Mouse (Mus musculus): Measurements from ENCODE around the gene Pkdrej. TPM values are rescaled to one million over a fixed set of nuclear protein-coding genes. Genes with fewer than 3 reads are reported as not detected.
"Not testable (repeated sequence)": the region's sequence is repeated elsewhere in the genome, so short reads cannot be mapped to it uniquely, and the experiment has no call there.

The Pkdrej gene
- total RNA-seq (2021), result under 1 TPM; 0.53 to 0.62 TPM

DNA sequence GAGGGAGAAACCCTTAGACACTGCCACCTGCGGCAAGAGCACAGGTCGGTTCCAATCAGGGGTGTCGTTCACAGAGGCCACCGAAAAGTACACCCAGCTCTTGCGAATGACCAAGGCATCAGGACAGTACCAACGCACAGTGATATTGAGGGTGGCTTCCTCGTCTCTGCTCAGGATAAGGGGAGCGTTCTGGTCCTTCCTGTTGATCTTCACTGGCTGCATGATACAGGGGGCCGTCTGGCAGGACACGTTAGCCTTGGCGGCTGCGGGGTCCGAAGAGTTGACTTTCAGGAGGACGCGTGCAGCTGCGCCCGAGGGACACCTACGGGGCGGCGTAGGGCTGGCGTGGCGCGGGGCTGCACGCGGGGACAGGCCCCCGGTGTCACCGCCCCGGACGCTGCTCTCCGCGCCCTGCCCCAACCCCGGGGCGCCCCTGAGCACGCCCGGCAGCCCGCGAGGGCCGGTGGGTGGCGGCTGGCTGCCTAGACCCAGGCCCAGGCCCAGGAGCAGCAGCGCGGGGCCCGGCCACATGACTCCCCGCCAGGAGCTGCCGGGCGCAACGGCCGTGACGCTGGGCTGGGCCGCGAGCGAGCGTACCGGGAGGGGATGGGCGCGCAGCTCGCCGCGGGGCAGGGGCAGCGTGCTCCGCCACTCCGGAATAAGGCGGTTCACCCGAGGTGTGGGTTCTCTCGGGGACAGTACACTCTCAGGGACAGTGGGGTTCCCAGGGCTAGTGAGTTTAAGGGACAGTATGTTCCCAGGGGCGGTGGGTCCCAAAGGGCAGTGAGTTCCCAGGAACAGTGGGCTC is at the start of gene Pkdrej:
Gene Pkdrej (minus strand): TSS at position 532 of the 808 bp plus-strand sequence.
- peak in 1 of 2 experiments; percentile 13 for DNase-seq

DNA sequence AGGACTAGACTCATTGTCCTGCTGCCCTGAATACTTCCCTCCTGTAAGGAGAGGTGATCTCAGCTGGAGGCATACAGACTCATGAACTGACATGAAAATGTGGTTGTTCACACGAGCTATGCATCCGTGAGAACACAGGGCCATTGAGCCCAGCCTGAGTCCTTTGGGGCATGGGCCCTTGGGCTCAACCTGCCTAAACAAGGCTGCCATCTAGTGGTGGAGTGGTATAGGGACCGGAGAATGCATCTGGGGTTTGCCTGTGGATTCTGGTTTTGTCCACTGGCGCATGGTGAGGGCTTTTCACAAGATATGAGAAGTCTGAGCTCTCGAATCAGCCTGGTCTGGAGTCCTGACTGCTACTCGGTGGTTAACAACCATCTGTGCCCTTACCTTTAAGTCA is 46.2 kb upstream of the Pkdrej start:
- peak; percentile 62 to 72 for DNase-seq

DNA sequence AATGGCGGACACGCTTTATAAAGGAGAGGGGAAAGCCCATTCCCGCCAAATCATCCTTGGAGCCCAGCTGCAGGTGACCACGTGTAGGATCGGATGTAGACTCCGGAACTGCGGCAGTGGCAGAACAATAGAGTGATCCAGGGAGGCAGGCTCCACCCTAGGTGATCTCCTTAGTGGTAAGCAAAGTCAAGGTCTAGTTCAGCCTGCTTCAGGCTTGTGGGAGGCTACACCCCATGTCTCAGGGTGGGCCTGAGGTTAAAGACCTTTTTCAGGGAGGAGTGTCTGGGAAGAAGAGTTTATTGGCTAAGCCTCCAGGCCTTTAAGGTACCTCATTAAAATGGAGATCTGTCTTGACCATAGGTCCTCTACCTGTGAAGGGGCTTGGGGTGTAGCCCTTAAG is 44.4 kb upstream of the Pkdrej start:
- not testable (repeated sequence) for DNase-seq

DNA sequence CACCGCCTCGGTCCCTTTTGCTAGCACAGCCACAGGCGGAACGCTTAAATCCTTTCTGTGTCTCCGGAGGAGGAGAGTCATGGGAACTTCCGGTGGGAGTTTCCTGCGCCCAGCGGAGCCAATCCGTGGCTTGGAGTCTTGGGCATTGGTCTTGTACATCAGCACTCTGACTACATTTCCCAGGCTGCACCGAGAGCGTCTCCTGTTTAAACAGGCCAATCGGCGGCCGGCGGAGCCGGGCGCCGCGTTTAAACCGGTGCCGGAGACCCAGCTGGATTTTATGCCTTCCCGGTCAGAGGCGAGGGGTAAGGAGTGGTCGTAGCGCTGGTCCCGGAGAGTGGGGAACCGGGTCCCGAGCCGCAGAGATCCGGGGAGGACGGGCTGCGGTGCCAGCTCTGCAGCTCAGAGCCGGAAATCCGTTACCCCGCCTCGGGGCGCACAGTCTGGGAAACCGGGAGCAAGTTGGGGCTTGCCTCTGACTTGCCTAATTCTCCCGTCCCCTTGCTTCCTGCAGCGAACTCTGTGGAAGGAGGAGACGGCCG is 38.0 kb upstream of the Pkdrej start, which contains the start of gene Gtse1:
Gene Gtse1 (plus strand): TSS at position 256 of the 542 bp plus-strand sequence.
- DNase-seq, result peak; percentile 91 to 94

DNA sequence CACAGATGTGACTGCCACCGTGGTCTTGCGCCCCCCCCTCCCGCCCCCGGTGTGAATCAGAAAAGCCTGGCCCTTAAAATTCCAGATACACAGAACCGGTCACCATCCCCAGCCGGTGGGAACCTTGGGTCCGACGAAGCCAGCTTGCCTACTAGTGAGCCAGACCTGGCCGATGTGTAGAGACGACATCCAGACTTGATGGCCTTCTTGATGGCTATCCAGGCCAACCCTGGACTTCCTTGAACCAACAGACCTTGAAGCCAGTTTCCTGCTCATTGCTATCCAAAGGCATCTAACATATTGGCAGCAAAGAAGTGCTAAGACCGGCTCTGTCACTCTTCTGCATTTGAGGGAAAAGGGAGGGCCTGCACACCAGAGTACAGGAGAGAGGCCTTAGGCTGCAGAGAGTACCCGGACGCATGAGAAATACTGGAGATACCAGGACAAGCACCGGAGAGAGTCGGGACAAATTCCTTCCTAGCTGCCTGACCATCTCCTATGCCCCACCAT is 37.5 kb upstream of the Pkdrej start:
- no peak for DNase-seq

DNA sequence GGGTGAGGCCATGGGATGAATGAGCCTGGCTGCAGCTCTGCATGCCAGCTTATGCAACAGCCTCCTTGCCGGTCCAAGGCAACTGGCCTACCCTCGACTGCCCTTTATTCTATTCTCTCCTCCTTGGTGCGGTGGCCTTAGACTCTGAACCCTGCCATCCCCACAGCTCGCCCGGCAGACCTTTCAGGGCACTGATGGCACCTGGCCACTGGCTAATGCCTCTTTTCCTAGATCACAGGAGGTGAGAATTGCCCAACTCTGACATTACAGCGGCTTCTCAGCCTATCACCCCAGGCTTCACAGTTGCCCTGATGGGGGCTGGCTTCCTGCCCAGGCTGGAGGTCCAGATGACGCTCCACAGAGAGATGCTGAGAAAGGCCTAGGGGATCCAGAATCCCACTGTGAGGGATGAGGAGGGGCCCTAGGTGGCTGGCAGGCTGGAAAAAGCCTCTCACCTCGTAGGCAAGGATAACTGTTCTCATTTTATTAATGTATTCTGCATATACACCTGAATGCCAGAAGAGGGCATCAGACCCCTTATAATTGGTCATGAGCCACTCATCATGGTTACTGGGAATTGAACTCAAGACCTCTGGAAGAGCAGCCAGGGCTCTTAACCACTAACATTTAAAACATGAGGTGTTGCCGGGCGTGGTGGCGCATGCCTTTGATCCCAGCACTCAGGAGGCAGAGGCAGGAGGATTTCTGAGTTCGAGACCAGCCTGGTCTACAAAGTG is 30.3 kb upstream of the Pkdrej start:
- no peak for DNase-seq

DNA sequence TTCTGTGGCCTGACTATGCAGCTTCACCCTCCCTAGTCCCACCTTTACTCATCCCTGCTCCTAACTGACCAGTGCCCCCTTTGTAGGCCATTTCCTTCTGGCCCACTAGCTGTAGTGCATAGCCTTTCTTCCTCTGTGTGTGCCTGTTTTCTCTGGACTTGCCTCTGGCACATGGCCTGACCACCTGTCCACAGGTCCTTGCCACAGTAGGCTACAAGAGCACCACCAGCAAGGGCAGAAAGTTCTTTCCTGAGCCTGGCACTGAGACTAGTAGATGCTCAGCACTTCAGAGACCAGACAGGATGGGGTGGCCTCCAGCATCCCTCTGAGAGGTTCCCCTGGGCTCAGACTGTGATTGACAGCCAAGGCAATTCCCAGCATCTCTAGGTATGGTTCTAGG is 23.5 kb upstream of the Pkdrej start:
- DNase-seq, result no peak

DNA sequence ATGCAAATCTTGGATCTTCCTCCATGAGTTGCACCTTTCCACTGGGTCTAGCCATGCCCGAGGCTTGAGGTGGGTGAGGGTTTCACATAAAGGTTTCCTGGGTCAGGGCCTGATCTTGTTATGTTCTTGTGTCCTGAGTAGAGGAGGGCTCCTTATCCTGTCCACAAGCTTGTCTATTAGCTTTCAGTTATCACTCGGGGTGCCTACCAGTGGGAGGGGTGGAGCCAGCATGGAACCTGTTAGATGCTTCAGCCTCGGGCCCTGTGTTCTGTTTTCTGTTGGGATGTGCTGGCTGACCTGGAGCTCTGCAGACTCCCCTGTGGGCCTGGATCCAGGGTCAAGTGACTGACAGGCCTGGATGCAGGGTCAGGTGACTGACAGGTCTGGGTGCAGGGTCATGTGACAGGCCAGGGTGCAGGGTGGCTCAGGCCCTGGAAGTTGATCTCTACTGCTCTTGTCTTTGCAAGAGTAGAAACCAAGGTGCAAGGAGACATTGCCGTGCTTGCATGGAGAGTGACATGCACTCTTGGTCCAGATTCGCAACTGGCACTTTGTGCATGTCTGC is 20.3 kb upstream of the Pkdrej start:
- DNase-seq, result no peak

DNA sequence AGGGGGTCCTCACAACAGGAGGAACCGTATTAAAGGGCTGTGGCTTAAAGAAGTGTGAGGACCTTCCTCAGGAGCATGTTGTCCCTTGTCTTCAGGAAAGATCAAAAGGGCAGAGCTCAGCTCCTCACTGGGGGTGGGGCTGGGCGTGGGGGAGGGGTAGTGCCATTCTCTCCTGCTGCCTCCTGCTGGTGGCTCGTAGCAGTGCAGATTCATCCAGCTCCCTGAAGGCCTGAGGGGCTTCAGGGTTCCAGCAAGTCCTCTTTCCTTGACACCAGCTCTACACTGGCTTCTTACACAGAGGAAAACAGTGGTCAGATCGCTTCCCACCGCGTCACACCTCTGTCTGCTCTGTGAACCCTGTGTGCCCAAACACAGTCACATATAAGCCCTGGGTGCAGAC is 19.4 kb upstream of the Pkdrej start:
- DNase-seq, result no peak

DNA sequence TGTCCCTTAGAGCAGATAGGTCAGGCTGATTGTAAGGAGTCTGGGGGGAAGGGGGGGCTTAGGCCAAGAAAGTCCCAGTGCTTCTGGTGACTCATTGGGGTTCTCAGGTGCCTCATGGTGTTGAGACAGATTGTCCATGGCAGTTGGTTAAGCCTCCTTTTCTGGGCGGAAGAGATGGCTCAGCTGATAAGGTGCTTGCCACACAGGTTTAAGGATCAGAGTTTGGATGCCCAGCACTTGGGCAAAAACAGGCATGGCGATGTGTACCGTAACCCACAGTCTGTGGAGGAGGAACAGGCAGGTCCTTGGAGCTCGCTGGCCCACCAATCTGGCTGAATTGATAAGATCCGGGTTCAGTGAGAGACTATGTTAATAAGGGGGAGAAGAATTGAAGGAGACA is 15.4 kb upstream of the Pkdrej start:
- no peak for DNase-seq

DNA sequence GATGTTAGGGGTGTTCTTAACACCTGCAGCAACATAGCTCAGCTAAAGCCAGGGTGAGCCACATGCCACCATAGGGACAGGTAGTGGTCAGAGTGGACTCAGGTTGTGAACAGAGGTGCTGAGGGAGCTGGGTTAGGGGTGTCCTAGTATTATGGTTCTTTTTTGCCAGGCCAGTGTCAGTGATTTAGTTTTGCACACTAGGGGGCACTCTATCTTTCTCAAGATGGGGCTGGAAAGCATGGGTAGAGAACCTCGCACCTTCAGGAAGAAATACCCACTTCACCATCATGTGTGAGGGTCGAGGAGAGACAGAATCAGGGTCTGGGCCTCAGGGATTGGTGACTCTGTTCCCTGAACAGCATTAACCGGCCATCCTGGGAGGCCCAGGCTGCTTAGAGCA is 13.8 kb upstream of the Pkdrej start:
- no peak for DNase-seq

DNA sequence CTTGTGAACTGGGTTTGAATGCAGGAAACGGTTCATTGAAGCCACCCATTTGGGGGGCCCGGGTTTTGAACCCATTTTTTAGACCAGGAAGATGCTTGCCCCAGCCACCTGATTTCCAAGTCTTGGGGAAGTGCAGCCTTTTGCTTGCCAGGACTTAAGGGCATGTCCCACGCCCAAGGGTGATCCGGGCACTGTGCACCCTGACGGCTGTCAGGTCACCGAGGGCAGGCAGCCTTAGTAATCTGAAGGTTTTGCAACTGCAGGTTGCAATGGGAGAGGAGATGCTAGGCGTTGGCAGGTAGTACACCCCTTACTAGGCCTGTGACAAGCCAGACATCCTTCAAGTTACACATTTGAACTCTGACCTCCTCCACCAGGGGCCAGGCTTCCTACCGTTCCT is 11.1 kb upstream of the Pkdrej start:
- no peak for DNase-seq

DNA sequence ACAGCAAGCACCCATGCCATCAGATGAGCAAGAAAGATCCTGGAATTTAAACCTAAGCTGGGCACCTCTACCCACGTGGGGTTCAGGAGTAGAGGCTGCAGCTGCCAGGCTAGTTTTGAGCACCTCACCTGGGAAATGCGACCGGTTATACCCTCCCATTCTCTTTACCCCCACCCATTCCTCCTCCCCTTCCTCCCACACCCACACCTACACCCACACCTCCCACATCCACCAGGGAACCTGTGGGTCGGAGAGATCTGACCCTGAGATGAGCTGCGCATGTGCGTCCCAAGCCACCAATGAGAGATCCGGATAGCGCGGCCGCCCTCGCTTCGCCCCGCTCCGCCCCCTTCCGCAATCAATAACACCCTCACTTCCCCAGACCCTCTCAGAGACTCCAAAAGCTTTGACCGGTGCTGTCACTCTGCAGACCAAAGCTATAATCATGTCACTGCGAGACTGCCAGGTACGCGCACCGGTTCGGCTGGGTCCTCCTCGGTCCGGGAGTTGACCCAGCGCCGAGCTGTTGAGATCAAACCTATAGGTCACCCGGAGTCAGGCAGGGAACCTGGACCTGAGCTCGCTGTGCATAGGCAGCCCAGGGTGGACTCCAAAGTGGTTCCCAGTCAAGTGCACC is 10.5 kb upstream of the Pkdrej start, which contains the start of gene Ttc38:
Gene Ttc38 (plus strand): TSS at position 353 of the 637 bp plus-strand sequence.
- DNase-seq, result peak; percentile 83 to 84

DNA sequence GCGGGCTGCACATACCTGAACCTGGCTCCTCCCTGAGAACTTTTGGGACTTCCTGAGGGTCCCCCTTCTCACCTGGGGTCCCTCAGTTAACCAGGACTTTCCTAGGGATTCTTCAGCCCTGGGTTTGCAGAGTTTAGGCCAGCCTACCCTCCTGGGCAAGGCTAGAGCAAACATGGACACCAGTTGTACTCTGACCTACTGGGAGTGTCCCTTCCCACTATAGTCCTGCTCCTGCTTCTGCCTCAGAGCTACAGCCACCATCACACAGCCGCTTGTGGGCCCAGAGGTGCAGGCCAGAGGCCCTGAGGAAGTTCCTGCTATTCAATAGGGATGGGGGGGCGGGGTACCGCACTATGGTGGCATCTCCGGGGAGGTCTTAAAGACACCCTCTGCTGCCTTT is 7.9 kb upstream of the Pkdrej start:
- no peak for DNase-seq

DNA sequence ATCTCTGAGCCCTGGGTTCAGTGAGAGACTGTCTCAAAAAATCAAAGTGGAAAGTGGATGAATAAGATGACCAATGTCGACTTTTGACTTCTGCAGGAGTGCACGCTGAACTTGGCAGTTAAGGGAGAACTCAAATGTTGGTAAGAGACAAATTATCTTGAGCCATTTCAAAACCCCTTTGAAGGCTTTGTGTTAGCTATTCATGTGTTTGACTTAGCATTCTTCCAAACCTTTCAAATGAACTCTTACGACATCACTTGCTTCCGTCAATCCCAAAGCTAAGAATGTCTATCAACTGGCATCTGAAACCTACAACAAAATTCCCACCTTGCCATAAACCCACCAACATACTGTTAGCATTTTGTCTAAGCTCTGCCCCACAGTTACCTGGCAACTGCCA is 6.5 kb upstream of the Pkdrej start:
- no peak for DNase-seq

DNA sequence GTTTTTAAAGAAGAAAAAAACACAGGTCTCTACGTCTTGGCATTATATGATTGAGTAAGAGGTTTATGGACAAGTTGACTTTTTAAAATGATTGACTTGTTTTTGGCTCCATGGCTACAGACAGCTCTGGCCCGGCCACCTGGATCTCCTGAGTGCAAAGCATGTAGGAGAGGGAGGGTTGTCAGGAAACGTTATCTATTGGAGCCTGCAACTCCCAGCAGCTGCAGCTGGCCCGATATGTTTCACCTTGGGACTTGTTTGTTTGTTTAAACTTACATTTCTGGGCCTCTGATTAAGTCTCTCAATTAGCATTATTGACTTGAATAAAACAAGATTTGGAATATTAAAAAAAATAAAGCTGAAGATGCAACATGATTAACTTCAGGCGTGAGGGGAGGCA is 5.1 kb upstream of the Pkdrej start:
- no peak for DNase-seq

DNA sequence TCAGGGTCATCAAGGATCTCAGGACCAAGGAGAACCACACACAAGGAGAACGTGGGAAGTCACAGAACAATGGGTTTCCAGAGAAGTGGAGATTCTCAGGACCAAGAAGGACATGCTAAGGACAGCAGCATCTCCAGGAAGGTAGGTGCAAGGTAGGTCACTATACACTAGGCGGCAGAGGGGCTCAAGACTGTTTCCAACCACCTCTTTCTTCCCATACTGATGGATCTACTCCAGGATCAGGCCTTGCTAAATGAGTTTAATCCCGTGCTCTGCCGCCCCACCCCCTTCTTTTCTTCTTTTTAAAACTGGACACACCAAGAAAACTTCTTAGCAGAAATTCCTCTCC is 451 bp upstream of the Pkdrej start:
- DNase-seq, result no peak

DNA sequence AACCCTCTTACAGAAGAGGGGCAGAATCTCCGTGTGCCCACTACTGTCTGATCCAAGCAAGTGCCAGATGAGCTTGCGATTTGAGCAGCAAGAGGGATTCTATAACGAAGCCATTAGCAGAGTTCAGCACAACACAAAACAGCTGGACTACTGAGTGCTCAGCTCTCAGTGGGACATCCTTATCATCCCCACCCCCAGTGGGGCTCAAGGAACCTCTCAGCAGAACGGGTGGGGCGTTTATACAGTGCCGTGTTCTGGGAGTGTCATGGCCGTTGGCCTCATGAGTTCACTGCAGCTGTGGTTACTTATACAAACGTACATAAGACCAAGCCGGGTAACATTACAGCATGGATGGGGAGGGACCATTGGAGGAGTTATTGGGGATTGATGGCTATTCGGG is 8.1 kb downstream of the Pkdrej start:
- no peak for DNase-seq

DNA sequence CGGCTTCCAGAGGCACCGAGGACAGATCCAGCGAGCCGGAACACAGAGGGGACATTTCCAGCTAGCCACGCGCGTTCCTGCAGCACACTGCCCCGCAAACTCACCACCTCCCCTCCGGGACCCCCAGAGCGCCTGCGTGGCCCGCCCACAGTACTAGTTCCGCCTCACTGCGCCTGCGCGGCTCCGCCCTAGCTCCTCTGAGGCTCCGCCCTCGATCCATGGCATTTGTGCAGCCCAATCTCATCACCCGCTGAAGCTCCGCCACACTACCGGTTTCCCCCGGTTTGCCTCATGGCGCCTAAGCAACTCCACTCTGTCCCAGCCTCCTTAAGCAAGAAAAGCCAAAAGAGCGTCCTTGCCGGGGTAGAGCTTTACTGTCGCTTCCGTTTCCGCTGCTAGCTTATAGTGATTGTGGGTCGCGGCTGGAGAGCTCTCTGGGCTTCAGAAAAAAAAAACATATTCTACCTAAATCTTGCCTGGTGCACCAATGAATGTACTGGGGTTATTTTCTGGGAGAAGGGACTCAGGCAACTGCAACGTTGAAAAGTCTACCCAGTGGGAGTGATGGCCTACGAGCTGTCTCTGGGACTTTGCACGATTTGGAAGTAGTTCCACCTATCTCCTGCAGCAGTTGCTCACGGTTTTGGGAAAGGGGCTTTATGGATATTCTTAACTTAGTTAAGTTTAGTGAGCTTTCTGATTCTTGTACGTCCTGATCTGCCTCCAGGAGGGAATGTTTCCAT is 9.8 kb downstream of the Pkdrej start, which contains the start of gene Cdpf1:
Gene Cdpf1 (minus strand): TSS at position 163 of the 743 bp plus-strand sequence.
- DNase-seq, result peak; percentile 99

DNA sequence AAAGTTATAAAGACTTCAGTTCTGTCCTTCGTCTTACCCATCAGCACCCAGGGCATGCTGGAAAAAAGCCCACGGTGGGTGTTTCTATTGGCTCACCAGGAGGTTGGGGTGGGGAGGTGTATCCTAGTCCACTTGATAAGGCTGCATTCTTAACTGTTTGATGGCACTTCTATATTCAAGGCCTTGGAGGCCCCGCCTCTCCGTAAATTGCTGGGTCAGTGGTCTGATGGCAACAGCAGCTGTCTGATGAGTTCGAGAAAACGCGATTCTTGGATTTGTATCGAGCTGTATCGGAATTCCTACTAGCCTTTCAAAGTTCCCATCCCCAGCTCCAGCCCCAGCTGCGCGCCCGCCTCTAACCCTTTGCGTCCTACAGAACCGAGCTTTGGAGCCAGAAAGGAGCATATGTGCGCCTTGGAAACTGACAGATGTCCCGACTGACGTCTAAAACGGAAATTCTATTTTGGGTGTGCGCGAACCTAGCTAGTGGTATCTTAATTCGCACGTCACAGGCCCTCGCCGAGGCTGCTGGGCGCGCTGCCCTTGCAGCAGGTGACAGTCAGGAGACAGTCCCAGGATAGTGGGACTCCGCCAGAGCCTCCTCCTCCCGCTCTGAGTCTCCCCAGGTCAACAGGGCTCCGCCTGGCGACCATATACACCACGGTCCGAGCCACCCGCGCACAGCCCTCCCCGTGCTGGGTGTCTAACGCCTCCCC is 10.6 kb downstream of the Pkdrej start:
- peak; percentile 86 to 87 for DNase-seq

DNA sequence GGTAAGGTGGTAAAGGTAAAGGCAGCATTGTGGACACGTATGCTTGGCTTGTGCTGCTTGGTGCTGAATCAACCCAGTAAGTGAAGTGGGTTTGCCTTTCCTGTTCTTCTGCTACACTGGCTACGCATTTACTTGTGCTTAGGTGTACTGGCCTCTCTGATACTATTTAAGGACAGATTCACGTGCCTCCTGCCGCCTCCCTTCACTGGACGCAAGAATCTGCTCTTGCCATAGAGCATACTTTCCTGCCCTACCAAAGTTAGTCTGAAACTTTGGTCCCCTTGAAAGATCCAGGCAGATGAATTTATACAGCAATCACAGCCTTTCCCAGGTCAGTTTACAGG is 11.1 kb downstream of the Pkdrej start:
- no peak for DNase-seq
